Mouse (Mus musculus) spleen, adult 2 months (tissue): ENCODE measurements around the gene Zdhhc17.

ENCODE experiments used
- CTCF ChIP-seq: fragments of 200-500 bp; IDR thresholded peaks from 2 replicates; pipeline ENCODE4 v1.5.1; 2011; ENCODE audit warnings: mild to moderate bottlenecking, inconsistent platforms; ENCODE audit not compliant: insufficient read depth, insufficient read length, insufficient replicate concordance; ENCODE audit errors: extremely low read depth
- POLR2A ChIP-seq: fragments of 200-500 bp; IDR thresholded peaks from 2 replicates; pipeline ENCODE4 v1.6.1; 2011; ENCODE audit warnings: low read depth, low read length, inconsistent platforms

GRCm38 (mm10) chr10:110945966-110946365 lies 64.0 kb downstream of the Zdhhc17 start:
- no peak for TF ChIP-seq CTCF
- no peak for TF ChIP-seq POLR2A
